Mouse (Mus musculus) E14TG2a.4 (cell line): ENCODE results near the gene Acsm1.
A peak's percentile ranks its signal among the peaks of the same experiment; 100 is the strongest.

Source experiments
- CTCF ChIP-seq: conservative IDR thresholded peaks from 2 replicates; pipeline ENCODE4 v1.5.1; 2014; ENCODE audit warnings: low read length
- POU5F1 ChIP-seq: IDR thresholded peaks from 2 replicates; pipeline ENCODE4 v1.6.1; 2014; ENCODE audit warnings: low read length, borderline replicate concordance

DNA sequence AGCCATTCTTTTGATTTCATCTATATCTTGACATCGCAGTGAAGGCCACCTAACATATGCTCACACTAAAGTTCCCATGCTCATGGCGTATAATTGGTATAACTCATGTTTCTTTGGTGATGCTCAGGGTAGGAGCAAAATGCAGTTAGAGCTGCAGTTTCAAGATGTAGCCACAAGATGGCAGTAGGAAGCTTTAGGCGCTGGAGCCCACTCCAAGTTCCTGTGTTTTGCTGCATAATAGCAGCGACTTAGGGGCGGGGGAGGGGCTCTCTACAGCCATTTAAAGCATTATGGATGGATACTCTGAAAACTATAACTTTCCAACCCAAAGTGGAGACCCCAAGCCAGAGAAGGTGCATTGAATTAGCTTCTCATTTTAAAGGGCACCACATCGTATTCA, 66.6 kb downstream of the Acsm1 start:
- peak; percentile 75 for TF ChIP-seq CTCF
- no peak for TF ChIP-seq POU5F1
